Mouse (Mus musculus): ENCODE data around the gene Il10ra.

Gene Il10ra

GRCm38 (mm10) chr9:45268597-45269325 is at the start of gene Il10ra:
TSS of gene Il10ra (minus strand) at chr9:45269149.
- CTCF ChIA-PET, result interaction anchor here (0.7 to 1.6 kb wide), 3 partner anchors 12 to 23 kb away, joined by 3 to 4 read pairs (median 3); no protein-coding TSS in a partner anchor

DNA sequence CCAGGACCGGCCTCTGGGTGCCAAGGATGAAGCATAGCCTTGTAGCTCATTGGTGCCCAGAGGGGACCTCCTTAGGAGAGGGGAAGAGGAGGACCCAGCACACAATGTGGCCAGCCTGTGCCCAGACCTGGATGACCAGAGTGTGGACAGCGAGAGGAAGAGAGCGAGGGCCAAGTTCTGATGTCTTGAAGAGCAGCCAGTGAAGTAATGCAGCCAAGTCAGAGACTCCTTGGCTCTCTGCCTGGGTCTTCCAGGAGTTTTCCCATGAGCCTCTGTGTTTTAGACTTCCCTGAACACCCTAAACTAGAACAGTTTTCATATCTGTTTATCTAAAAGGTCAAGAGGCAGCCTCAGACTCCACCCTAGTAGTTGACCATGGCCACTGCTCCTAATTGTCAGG is 48.7 kb upstream of the Il10ra start:
- CTCF ChIA-PET, result no interaction called here

DNA sequence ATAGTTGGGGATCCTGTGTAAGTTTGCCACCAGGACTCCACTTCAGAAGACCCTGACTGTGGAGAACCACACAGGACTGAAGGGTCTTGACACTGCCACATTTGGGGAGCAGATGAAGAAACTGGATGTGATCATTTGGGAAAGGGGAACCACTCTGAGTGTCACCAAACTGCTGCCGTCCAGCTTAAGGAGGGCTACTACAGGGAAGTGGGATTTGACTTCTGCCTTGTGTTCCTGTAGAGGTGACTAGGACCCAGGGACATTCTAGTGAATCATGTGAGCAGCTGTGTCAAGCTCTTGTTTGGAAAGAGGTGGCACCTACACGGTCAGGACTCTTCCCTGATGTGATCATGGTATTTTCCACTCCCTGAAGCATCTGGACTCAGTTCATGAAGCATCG is 45.0 kb upstream of the Il10ra start:
- CTCF ChIA-PET, result no interaction called here

DNA sequence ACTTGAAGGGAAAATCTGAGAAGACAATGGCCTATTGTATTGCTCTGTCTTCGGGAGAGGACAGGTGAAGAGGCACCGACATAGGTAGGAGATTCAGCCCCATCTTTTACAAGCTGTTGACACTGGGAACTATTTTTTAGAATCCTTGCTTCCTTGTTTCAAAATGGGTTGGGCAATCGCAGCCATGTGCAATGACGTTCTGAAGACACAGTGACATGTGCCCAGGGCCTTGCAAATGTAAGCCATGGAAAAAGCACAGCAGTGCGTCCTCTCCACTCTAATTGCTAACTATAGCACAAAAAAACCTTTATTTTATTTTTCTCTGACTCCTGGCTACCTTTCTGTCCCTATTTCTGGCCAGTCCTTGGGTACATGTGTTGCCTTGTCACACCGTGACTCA is 42.9 kb upstream of the Il10ra start:
- CTCF ChIA-PET, result interaction anchor here (0.6 kb wide), 1 partner anchor 24 kb away, joined by 3 read pairs; no protein-coding TSS in a partner anchor

- CTCF ChIA-PET, result interaction anchor here (0.7 kb wide), 1 partner anchor 81 kb away, joined by 3 read pairs; no protein-coding TSS in a partner anchor
These were observed 39.6 kb upstream of the Il10ra start for GRCm38 (mm10) chr9:45308521-45308920.

DNA sequence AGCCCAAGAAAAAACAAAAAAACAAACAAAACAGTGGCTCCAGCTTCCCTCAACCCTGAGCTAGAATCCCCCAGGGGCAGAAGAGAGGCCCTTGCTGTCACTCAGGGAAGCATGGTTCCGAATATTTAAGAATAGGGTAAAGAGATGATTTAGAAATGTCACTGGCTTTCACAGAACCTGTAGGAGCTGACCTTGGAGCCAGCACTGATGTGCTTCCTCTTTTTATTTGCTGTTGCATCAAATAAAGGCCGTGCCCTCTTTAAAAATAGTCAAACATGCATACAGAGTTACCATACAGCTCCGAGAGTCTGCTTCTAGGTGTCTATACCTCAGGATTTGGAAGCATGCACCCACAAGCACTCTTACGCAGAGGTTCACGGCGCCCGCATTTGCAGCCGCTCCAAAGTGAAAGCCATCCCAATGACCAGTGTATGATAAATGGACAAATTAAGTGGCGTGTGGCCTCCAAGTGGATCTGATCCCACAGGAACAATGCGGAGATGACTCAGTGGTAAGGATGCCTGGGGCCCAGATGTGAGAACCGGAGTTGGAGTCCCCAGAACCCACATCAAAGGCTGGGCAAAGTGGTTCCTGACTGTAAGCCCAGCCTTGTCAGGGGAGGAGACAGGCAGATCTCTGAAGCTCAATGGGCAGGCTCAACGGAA is 37.9 kb upstream of the Il10ra start:
- CTCF ChIA-PET, result no interaction called here

- CTCF ChIA-PET, result interaction anchor here (1.8 kb wide), 1 partner anchor 87 kb away, joined by 5 read pairs; no protein-coding TSS in a partner anchor
These were observed 32.8 kb upstream of the Il10ra start for GRCm38 (mm10) chr9:45301771-45302170.

- CTCF ChIA-PET, result interaction anchor here (0.8 to 1.8 kb wide), 3 partner anchors 35 to 88 kb away, joined by 3 to 5 read pairs (median 3); no protein-coding TSS in a partner anchor
These were observed 31.6 kb upstream of the Il10ra start for GRCm38 (mm10) chr9:45300422-45301104.

DNA sequence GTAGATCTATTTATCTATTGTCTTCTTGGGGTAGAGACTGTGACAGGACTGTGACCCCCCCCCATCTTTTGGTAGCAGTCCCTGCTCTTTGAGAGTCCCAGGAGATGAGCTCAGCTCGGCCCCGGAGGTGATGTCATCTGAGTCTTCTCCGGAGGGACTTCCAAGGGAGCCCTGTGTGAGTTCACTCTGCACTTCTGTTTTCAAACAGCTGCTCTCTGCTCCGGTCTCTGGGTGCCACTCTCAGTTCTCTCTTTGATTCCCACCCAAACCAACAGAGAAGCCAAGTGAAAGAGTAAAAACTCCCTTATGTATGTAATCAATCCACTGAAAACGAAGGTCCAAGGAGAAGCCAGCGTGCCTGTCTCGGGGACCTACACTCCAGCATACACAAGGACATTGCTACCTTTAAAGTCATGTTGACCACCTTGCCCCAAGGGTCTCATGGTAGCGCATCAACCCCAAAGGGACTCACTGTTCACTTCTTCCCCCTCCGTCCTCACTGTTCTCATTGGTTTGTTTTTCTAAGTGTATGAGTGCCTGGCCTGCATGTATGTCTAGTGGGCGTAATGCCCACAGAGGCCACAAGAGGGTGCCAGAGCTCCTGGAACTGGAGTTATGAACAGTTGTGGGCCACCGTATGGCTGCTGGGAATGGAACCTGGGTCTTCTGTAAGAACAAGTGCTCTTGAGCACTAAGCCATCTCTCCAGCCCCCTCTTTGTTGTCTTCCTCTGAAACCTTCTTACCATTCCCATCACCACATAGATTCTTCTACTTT is 30.5 kb upstream of the Il10ra start:
- CTCF ChIA-PET, result interaction anchor here (0.6 to 1.3 kb wide), 6 partner anchors 26 to 89 kb away, joined by 3 to 10 read pairs (median 3); no protein-coding TSS in a partner anchor

- CTCF ChIA-PET, result interaction anchor here (0.6 to 1.0 kb wide), 4 partner anchors 18 to 74 kb away, joined by 3 to 7 read pairs (median 4); no protein-coding TSS in a partner anchor
These were observed 25.5 kb upstream of the Il10ra start for GRCm38 (mm10) chr9:45294210-45295011.

DNA sequence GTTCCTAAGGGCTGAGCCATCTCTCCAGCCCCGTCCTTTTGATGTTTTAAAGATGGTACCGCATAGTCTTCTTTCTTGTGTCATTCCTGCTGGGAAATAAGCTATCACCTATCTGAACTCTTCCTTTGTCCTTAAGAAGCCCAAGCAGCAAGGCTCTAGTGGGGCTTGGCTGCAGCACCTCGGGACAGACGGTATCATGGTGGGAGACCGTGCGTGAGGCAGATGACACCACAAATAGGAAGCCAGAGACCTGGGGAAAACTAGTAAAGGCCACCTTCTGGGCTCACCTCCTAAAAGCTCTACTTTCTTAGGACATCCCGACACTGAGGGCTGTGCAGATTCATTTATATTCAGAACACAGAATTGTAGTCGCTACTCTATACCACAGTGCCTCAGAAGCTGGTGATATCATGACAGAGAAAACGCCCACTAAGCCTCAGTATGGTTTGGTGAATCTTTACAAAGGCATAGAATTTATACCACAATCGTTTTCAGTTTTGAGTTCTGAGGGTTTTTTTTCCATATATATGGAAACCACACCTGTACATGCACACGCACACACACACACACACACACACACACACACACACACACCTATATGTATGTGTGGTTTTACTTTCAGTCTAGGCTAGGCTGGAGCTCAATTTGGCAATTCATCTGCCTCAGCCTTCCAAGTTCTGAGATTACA is 22.7 kb upstream of the Il10ra start:
- CTCF ChIA-PET, result interaction anchor here (0.7 to 1.9 kb wide), 3 partner anchors 22 to 94 kb away, joined by 3 to 4 read pairs (median 3); partner anchors contain the start of gene Il10ra

- CTCF ChIA-PET, result interaction anchor here (0.6 kb wide), 1 partner anchor 297 kb away, joined by 10 read pairs; no protein-coding TSS in a partner anchor
These were observed 13.5 kb upstream of the Il10ra start for GRCm38 (mm10) chr9:45282466-45282865.

- CTCF ChIA-PET, result no interaction called here
These were observed 11.9 kb upstream of the Il10ra start for GRCm38 (mm10) chr9:45280891-45281290.

DNA sequence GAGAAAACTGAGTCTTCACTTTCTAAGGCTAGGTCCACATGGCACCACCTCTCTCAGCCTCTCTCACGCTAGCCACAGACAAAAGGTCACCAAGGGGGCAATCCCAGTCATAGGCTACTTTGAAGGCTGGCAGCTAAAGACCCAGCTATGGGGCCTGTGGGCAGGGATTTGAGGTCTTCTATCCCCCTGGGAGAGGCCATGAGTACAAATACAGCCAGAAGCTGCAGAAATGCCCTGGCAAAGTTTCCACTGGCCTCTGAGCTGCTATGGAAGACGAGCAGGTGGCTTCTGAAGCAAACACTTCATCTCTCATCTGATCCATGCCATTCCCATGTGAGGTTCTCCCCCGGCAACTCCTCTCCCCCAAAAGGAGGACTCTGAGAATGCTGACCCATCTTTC is 11.1 kb upstream of the Il10ra start:
- CTCF ChIA-PET, result no interaction called here

DNA sequence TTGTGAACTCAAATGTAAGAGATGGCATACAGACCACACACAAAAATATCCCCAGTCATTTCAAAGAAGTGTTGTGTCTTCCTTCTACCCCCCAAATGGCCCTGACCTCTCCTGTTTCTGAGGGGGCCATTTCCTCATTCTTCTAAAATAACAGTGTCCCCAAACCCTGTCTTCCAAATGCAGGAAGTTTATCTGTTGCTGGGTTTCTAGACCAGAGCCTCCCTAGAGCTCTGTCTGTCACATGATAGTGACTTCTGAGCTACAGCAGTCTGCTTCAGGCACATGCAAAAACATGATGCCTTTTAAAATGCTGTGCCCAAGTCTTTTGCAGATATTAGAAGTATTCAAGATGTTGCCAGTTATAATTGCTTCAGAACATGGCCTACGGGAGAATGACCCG is 5.7 kb upstream of the Il10ra start:
- CTCF ChIA-PET, result interaction anchor here (0.6 kb wide), 1 partner anchor 54 kb away, joined by 3 read pairs; no protein-coding TSS in a partner anchor

DNA sequence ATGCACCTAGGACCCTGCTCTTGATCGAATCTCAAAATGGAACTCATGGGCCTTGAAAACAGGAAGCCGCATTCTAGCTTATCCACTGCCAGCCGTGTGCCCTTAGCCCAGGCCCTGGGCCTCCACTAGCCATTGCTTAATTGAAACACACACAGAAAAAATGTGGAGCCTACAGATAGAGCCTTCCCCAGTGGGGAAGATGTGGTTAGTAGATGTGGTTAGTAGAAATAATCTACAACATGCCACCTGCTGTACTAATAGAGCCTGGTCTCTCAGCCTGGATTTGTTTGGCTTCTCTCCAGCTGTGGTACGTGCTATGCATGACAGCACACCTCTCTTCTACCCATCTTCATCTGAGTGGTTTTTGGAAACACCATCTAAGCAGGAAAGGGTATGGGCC is 5.3 kb upstream of the Il10ra start:
- CTCF ChIA-PET, result interaction anchor here (0.6 to 0.8 kb wide), 2 partner anchors 25 to 54 kb away, joined by 3 read pairs; no protein-coding TSS in a partner anchor

DNA sequence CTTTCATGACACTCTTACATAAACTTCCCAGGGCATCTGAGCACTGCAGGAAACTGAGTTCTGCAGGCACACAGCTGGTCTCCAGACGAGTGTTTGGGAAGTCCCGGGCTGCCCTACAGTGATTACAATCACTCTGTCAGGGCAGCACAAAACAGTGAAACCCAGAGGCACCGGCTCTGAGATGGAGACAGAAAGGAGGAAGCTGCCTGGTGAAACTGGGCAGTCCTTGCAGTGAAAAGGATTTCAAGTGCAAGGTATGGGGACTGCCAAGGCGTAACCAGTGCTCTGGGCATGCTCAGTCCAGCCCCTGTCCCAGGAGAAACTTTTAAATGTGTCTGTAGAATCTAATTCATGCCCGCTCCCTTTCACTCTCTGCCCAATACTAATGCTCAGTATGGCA is 3.3 kb upstream of the Il10ra start:
- CTCF ChIA-PET, result interaction anchor here (0.7 kb wide), 1 partner anchor 24 kb away, joined by 3 read pairs; no protein-coding TSS in a partner anchor

GRCm38 (mm10) chr9:45268079-45268478 is 870 bp downstream of the Il10ra start:
- CTCF ChIA-PET, result interaction anchor here (0.9 to 1.0 kb wide), 2 partner anchors 11 to 30 kb away, joined by 3 read pairs; no protein-coding TSS in a partner anchor

- CTCF ChIA-PET, result no interaction called here
These were observed 1.9 kb downstream of the Il10ra start for GRCm38 (mm10) chr9:45267099-45267498.

Measured in spleen, embryonic (tissue).